Mouse (Mus musculus) cortical plate, adult 2 months (tissue): ENCODE results near the gene Efna3. TPM values are rescaled to one million over a fixed set of nuclear protein-coding genes. Genes with fewer than 3 reads are reported as not detected.
A peak's percentile ranks its signal among the peaks of the same experiment; 100 is the strongest.

Experiments used
- H3K27ac ChIP-seq: fragments of 200-500 bp; 2 replicates; pipeline ENCODE4 v1.5.1; 2012; ENCODE audit warnings: low read length, control low read depth, inconsistent platforms; ENCODE audit not compliant: insufficient read depth
- H3K4me1 ChIP-seq: fragments of 200-500 bp; 2 replicates; pipeline ENCODE4 v1.6.1; 2011; ENCODE audit warnings: low read length; ENCODE audit not compliant: control insufficient read depth, insufficient read depth
- H3K4me3 ChIP-seq: fragments of 200-500 bp; 2 replicates; pipeline ENCODE4 v1.5.1; 2011; ENCODE audit warnings: mild to moderate bottlenecking, low read length, control low read depth; ENCODE audit not compliant: insufficient read depth
- CTCF ChIP-seq: fragments of 200-500 bp; IDR thresholded peaks from 2 replicates; pipeline ENCODE4 v1.5.1; 2011; ENCODE audit warnings: mild to moderate bottlenecking, control low read depth, low read length; ENCODE audit not compliant: insufficient read depth; ENCODE audit errors: extremely low read depth
- POLR2A ChIP-seq: fragments of 200-500 bp; IDR thresholded peaks from 2 replicates; pipeline ENCODE4 v1.6.1; 2011; ENCODE audit warnings: mild to moderate bottlenecking, low read length, control low read depth; ENCODE audit not compliant: insufficient read depth; ENCODE audit errors: extremely low read depth
- polyA plus RNA-seq: library from polyadenylated mRNA; depleted of rRNA; stranded (reverse); fragments of >200 nt; gene quantifications from 2 replicates; pipeline ENCODE4 v1.2.3, GENCODE M21; 2012; rRNA removed

Efna3 gene
- polyA plus RNA-seq, 1 experiment, result 79.9 TPM

DNA sequence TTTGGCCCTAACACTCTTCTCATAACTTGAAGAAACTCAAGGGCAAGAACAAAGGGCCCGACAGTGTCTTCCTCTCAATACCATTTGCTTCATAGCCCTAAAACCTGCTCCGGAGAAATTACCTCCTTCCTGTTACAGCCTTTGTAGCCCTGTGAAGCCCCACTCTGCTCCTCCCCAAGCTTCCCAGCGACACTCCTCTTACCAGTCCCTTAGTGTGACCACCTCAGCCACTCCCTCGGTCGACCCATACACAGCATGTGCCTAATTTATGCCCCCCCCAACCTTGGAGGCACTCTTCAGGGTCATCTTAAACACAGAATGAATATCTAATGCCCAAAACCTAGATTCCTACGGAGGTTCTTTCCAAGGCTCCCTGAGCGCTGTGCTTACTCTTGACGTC, 44.1 kb downstream of the Efna3 start:
- 0 out of 2 replicates have a peak overlapping the region, but pooled peaks have one; percentile 33 for H3K27ac ChIP-seq

GRCm38 (mm10) chr3:89278107-89278506, 44.7 kb downstream of the Efna3 start:
- Histone ChIP-seq H3K4me3 (peak overlapping the region; percentile 53), H3K4me1 (peaks cover 2% of the 10 kb centered on the region; the same call in 1 of the 2 replicates), H3K27ac (peak overlapping the region; percentile 89)
- TF ChIP-seq POLR2A (no peak), CTCF (no peak)

More for the DNA sequence above, 44.1 kb downstream of the Efna3 start:
- TF ChIP-seq POLR2A, result no peak
- no peak for TF ChIP-seq CTCF
- Histone ChIP-seq H3K4me1 (peaks cover 2% of the 10 kb centered on the region; the same call in 1 of the 2 replicates), H3K4me3 (peak overlapping the region; percentile 53)

DNA sequence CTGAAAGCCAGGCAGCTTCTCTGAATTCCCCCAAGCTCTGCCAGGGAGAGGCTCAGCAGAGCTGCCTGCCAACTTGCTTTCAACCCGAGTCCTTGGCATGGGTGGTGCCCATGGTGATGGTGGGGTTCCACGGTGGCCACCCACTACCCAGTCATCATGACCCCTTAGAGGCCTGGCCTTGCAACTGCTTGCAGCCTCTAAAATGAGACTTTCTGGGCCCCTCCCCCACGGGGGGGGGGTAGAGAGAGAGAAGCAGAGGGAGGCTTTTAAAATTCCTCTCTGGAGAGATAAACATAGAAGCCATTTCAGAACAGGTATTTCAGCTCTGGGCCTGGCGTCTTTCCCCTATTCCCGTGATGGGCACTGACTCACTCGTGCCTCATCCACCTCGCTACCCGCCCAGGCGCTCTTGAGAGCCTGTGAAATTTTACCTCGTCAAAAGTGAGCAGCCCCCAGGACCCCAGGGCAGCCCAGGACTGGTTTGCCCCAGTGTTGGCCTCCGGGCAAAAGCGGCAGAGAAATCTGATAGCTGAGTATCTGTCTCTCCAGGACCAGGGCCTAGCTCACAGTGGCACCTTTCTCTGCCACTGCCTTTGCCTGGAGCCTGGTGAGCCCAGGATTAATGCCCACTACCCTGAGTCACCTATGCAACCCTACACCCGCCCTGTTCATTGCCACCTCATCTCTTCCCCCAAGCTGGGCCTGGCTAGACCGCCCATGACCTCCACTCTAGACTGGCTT, 45.3 kb downstream of the Efna3 start:
- Histone ChIP-seq H3K4me3 (peak overlapping the region; percentile 18), H3K4me1 (peaks cover 2% of the 10 kb centered on the region; the same call in 1 of the 2 replicates), H3K27ac (peak overlapping the region; percentile 89)
- TF ChIP-seq POLR2A, result no peak
- TF ChIP-seq CTCF, result no peak

DNA sequence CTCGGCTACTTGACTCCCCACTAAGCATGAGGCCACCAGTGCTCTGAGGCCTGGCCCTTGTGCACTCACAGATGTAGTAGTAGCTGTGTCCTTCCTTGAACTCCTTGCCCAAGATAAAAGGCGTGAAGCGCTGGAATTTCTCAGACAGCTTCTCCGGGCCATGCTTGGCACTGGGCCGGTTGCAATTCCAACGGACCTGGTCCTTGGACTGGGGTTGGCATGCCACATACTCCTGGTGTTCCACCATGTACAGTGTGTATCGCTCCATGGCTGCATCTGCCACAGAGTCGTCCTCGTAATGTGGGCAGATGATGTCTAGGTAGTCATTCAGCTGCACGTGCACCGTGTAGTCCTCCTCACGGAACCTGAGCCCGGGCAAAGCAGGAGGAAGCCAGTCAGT, 46.7 kb downstream of the Efna3 start:
- no peak overlapping the region for H3K4me3 ChIP-seq
- TF ChIP-seq POLR2A (no peak), CTCF (no peak)
- no peak overlapping the region for H3K27ac ChIP-seq
- H3K4me1 ChIP-seq, result peaks cover 2% of the 10 kb centered on the region; the same call in 1 of the 2 replicates

DNA sequence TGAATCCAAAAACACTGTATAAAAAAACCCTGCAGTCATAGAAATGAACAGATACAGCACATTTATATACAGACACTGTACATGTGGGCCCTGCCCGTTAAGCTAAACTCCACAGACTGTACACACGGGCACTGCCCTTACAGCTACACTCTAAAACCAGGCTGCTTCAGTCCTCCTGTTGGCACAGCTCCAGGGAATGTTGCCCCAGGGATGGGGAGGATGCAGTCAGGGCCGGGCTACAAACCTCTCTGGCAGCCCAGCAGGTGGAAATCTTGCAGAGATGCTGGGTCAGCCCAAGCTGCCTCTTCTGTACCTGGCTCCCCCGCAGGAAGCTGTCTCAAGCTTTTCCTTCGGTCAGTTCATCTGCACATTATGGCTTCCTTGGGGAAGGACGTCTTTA, 51.0 kb downstream of the Efna3 start:
- TF ChIP-seq POLR2A (no peak), CTCF (no peak)
- Histone ChIP-seq H3K4me3 (no peak overlapping the region), H3K27ac (no peak overlapping the region), H3K4me1 (peaks cover 5% of the 10 kb centered on the region; the same call in 1 of the 2 replicates)

DNA sequence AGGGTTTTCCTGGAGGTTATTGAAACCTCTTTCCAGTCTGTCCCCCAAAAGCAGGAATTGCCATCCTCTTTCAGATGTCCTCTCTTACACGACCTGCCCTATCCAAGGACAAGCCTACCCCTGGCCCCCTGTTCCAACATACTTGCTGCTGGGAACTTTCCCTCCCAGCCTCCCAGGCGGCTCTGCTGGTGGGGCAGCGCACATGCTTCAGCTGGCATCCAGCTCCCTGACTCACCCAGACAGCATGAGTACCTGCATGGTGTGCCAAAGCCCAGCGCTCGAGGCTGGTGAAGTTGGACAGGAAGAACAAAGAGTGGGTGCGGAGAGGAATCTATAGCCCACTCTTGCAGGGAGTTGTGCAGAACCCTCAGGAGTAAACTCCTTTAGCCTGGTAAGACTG, 51.9 kb downstream of the Efna3 start:
- Histone ChIP-seq H3K27ac (no peak overlapping the region), H3K4me1 (peaks cover 5% of the 10 kb centered on the region; the same call in 1 of the 2 replicates), H3K4me3 (peak overlapping the region; percentile 56; the same call in 1 of the 2 replicates)
- TF ChIP-seq CTCF, result no peak
- TF ChIP-seq POLR2A, result no peak

GRCm38 (mm10) chr3:89270051-89270755, 52.6 kb downstream of the Efna3 start, which contains the start of gene Slc50a1:
Gene Slc50a1 (minus strand): TSS chr3:89270570.
- peak; percentile 76 for TF ChIP-seq POLR2A
- 0 out of 2 replicates have a peak, but pooled peaks have one; percentile 22 for TF ChIP-seq CTCF
- peaks cover 5% of the 10 kb centered on the region; the same call in 1 of the 2 replicates for H3K4me1 ChIP-seq

DNA sequence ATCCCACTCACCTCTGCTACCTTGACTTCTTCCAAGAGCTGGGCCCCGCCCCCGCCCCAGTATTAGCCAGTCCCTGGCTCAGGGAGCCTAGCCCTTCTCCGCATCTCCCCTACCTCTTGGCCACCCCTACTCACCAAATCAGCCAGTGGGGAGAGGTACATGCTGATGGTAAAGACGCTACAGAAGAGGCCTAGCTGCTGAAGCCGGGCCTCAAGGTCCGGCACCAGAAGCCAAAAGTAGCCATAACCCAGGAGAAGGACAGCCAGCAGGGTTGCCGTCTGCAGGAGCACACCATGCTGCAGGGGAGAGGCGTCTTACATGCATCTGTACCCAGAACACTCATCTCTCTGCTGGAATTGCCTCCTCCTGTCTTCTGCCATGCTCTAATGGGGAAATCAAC, 53.8 kb downstream of the Efna3 start:
- TF ChIP-seq CTCF, result no peak
- no peak for TF ChIP-seq POLR2A
- 0 out of 2 replicates have a peak overlapping the region, but pooled peaks have one; percentile 14 for H3K27ac ChIP-seq
- H3K4me1 ChIP-seq, result peaks cover 5% of the 10 kb centered on the region; the same call in 1 of the 2 replicates
- H3K4me3 ChIP-seq, result peak overlapping the region; percentile 56; the same call in 1 of the 2 replicates

More at GRCm38 (mm10) chr3:89270051-89270755, 52.6 kb downstream of the Efna3 start, which contains the start of gene Slc50a1:
- H3K27ac ChIP-seq, result peak within 1 kb of the TSS; percentile 14
- peak within 1 kb of the TSS; percentile 56 for H3K4me3 ChIP-seq

DNA sequence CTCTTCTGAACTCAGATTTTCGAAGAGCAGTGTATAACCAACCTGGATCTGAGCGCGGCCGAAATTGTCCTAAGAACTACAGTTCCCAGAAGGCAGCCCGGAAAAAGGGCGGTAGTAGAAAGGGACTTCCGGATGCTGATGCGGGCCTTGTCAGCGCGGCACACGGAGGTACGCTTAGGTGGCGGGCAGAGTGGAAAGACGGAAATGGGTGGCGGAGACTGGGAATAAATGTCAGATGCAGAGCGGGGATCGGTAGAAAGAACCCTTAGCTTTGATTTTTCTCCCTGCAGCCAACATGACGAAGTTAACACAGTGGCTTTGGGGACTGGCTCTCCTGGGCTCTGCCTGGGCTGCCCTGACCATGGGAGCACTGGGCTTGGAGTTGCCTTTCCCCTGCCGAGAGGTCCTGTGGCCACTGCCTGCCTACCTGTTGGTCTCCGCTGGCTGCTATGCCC, 56.3 kb downstream of the Efna3 start:
- peak overlapping the region; percentile 86 for H3K4me3 ChIP-seq
- no peak for TF ChIP-seq CTCF
- peak; percentile 95 for TF ChIP-seq POLR2A
- H3K4me1 ChIP-seq, result peaks cover 7% of the 10 kb centered on the region
- H3K27ac ChIP-seq, result peak overlapping the region; percentile 13; the same call in 1 of the 2 replicates

Other genes starting within 250 kb of the Efna3 start
- 199 and 214 TPM in 2 replicates for gene Rusc1, start 229.7 kb downstream of the Efna3 start, polyA plus RNA-seq
- gene Gm43738, start 221.9 kb downstream of the Efna3 start, polyA plus RNA-seq, result not detected in 2 replicates
- 94.9 and 107 TPM in 2 replicates for gene Fdps, start 221.0 kb downstream of the Efna3 start, polyA plus RNA-seq
- gene Pklr, start 186.8 kb downstream of the Efna3 start, polyA plus RNA-seq, result 0.04 and 0.08 TPM in 2 replicates
- gene Hcn3, start 162.8 kb downstream of the Efna3 start, polyA plus RNA-seq, result 14.2 and 14.5 TPM in 2 replicates
- 68.0 and 73.0 TPM in 2 replicates for gene Clk2, start 158.2 kb downstream of the Efna3 start, polyA plus RNA-seq
- 94.5 and 95.7 TPM in 2 replicates for gene Scamp3, start 145.5 kb downstream of the Efna3 start, polyA plus RNA-seq
- 84.1 and 86.2 TPM in 2 replicates for gene Fam189b, start 139.8 kb downstream of the Efna3 start, polyA plus RNA-seq
- gene Gba, start 120.0 kb downstream of the Efna3 start, polyA plus RNA-seq, result 85.1 and 86.1 TPM in 2 replicates
- 68.9 and 70.6 TPM in 2 replicates for gene Thbs3, start 107.8 kb downstream of the Efna3 start, polyA plus RNA-seq
- gene Mtx1, start 95.9 kb downstream of the Efna3 start, polyA plus RNA-seq, result 132 and 155 TPM in 2 replicates
- 0.88 and 0.95 TPM in 2 replicates for gene Muc1, start 93.9 kb downstream of the Efna3 start, polyA plus RNA-seq
- 58.2 and 61.9 TPM in 2 replicates for gene Krtcap2, start 77.0 kb downstream of the Efna3 start, polyA plus RNA-seq
- gene Trim46, start 76.7 kb downstream of the Efna3 start, polyA plus RNA-seq, result 87.2 and 91.0 TPM in 2 replicates
- gene Dpm3, start 63.6 kb downstream of the Efna3 start, polyA plus RNA-seq, result 150 and 156 TPM in 2 replicates
- gene Slc50a1, start 52.4 kb downstream of the Efna3 start, polyA plus RNA-seq, result 106 and 114 TPM in 2 replicates
- gene Efna1, start 41.8 kb downstream of the Efna3 start, polyA plus RNA-seq, result 11.7 and 12.7 TPM in 2 replicates
- gene Efna4, start 15.1 kb upstream of the Efna3 start, polyA plus RNA-seq, result 0.59 and 1.1 TPM in 2 replicates
- gene Adam15, start 27.0 kb upstream of the Efna3 start, polyA plus RNA-seq, result 170 and 178 TPM in 2 replicates
- gene Dcst2, start 39.0 kb upstream of the Efna3 start, polyA plus RNA-seq, result 0.61 and 0.75 TPM in 2 replicates
- gene Dcst1, start 42.3 kb upstream of the Efna3 start, polyA plus RNA-seq, result 0.06 TPM in 1 of 2 replicates, not detected in the other
- 14.7 and 18.7 TPM in 2 replicates for gene Zbtb7b, start 71.8 kb upstream of the Efna3 start, polyA plus RNA-seq
- gene Lenep, start 79.8 kb upstream of the Efna3 start, polyA plus RNA-seq, result 5.1 and 5.9 TPM in 2 replicates
- 45.4 and 48.7 TPM in 2 replicates for gene Flad1, start 88.9 kb upstream of the Efna3 start, polyA plus RNA-seq
- 5.2 and 5.4 TPM in 2 replicates for gene Cks1b, start 95.4 kb upstream of the Efna3 start, polyA plus RNA-seq
- 17.5 and 18.0 TPM in 2 replicates for gene Shc1, start 95.5 kb upstream of the Efna3 start, polyA plus RNA-seq
- gene Pygo2, start 107.2 kb upstream of the Efna3 start, polyA plus RNA-seq, result 43.4 and 47.2 TPM in 2 replicates
- gene Pbxip1, start 113.7 kb upstream of the Efna3 start, polyA plus RNA-seq, result 38.0 and 39.9 TPM in 2 replicates
- gene Pmvk, start 131.6 kb upstream of the Efna3 start, polyA plus RNA-seq, result 71.8 and 71.9 TPM in 2 replicates
- 9.5 and 10.9 TPM in 2 replicates for gene Kcnn3, start 197.2 kb upstream of the Efna3 start, polyA plus RNA-seq